Mouse (Mus musculus) skeletal muscle tissue, adult 2 months (tissue): ENCODE measurements around the gene Il23a.
"Not testable (repeated sequence)": the region's sequence is repeated elsewhere in the genome, so short reads cannot be mapped to it uniquely, and the experiment has no call there.

Experiments
- DNase-seq: peaks from one replicate; pipeline ENCODE4 v3.0.0-alpha.2; 2012; ENCODE audit warnings: low read depth, low spot score

Il23a gene

DNA sequence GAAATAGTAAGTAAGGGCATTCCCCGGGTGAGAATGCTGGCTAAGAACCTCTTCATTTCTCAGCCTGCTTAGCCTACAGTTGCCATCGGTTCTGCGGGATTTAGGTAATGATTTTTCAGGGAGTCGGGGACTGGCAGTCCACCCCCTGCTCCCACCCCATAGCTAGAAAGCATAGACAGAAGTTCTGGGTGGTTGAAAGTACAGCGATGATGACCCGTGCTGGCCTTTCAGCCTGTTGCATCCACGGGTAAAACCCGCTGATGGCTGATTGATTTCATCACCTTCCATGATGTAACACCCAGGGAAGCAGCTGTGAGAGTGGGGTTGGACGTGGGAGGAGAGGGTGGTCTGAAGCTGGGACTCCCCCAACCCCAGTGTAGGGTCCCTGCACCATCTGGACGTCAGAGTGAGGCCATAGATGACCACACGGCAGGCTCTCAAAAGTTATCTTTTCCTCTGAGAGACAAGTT, at the start of gene Il23a:
Il23a (minus strand) TSS at position 51 of the 470 bp plus-strand sequence.
- DNase-seq, result no peak

DNA sequence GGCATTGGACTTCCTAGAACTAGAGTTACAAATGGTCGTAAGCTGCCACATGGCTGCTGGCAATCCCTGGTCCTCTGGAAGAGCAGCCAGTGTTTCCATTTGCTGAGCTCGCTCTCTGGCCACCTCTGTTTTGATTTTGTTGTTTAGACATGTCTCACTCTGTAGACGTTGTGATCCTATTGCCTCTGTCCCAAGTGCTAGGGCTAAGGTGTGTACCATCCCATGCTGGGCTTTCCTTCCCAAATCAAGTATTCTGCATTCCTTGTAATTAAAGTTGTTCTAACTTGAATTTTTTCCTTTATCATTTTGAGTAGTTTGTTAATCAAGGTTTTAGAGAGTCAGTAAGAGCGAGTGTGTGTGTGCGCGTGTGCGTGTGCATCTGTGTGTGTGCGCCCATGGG, 49.0 kb upstream of the Il23a start:
- no peak for DNase-seq

DNA sequence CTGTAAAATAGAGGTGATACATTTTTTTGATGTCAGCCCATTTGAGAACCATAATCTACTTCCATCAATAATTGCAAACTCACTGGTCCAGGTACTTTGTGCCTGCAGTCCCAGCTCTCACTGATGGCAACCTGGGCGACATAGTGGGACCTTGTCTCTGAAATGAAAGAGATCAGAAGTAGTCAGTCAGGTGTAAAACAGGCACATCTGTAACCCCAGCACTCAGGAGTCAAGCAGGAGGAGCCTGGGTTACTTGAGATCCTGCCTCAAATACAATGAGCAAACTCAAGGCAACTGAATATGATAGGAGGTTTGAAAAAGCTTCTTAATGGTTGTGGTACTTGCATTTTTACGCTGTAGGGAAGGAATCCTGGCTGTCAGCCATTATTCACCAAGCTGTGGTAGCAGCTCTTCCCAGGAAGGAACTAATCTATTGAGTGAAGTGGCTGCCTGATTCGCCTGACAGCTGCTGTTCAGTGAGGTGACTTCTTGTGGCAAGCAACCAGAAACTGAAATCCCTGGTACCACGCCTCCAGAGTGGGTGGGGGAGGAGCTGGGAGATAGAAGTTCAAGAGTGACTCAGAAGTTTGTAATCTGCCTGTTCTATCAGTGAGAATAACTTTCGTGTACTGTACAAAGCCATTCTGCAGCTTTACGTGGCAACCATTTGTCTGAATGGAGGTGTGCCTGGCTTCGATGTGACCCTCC, 46.2 kb upstream of the Il23a start:
- DNase-seq, result peak; percentile 84

DNA sequence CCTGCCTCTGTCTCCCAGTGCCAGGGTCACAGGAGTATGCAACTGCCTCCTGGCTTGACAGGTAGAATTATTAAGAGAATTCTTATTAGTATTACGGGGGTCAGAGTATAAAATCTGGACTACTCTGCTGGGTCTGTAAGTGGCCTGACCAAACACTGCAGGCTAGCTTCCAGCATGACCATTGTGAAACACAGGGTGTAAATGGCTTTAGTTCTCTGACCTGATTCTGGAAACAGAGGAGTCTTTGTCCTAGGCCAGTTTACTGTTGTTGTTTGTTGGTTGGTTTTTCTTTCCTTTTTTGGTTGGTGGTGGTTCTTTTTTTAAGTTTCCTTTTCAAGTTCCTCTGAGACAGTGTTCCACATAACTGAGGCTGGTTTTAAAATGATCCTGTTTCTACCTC, 44.9 kb upstream of the Il23a start:
- DNase-seq, result no peak

DNA sequence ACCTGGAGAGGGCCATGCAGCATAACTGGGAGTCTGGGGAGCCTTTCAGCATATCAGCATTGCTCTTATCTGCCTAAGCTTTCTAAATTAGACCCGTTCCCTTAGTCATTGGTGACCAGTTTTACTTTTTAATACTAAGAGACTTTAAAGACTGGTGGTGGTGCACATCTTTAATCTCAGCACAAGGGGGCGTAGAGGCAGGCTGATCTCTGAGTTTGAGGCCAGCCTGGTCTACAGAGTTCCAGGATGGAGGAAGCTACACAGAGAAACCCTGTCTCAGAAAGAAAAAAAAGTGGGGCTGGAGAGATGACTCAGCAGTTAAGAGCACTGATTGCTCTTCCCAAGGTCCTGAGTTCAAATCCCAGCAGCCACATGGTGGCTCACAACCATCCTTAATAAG, 41.7 kb upstream of the Il23a start:
- DNase-seq, result no peak

DNA sequence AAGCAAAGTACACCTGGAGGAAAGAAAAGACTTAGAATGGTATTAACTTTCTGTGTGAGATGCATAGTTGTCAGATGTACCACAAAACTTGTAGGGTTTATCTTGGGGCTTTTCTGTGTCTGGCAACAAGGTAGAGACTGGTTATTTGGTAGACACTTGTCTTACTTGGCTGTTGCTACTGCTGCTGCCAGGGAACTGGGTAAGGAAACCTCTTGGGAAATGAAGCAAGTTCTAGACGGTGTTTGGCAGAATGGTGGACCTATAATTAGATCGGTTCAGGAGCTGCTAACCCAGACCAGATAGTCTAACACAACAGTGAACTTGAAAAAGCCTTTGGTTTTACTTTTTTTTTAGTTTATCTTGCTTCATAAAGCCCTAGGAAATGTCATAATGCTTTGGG, 40.4 kb upstream of the Il23a start:
- DNase-seq, result peak; percentile 83

DNA sequence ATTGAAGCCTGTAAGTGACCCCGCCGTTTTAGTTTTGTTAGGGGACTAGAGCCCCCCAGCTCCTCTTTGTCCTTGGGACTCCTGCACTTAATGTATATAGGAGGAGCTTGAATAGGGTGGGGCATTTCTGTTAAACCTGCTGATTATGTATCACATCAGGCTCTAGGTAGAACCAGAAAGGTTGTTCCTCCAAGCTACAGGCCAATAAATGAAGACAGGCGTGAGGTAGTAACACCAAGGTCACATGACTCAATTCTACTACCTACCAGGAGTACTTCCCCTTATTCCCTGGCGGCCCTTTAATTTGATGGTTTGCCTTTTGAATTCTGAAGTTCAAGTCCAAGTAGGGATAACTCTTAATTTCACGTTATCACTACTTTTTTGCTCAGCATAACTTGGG, 39.9 kb upstream of the Il23a start:
- no peak for DNase-seq

DNA sequence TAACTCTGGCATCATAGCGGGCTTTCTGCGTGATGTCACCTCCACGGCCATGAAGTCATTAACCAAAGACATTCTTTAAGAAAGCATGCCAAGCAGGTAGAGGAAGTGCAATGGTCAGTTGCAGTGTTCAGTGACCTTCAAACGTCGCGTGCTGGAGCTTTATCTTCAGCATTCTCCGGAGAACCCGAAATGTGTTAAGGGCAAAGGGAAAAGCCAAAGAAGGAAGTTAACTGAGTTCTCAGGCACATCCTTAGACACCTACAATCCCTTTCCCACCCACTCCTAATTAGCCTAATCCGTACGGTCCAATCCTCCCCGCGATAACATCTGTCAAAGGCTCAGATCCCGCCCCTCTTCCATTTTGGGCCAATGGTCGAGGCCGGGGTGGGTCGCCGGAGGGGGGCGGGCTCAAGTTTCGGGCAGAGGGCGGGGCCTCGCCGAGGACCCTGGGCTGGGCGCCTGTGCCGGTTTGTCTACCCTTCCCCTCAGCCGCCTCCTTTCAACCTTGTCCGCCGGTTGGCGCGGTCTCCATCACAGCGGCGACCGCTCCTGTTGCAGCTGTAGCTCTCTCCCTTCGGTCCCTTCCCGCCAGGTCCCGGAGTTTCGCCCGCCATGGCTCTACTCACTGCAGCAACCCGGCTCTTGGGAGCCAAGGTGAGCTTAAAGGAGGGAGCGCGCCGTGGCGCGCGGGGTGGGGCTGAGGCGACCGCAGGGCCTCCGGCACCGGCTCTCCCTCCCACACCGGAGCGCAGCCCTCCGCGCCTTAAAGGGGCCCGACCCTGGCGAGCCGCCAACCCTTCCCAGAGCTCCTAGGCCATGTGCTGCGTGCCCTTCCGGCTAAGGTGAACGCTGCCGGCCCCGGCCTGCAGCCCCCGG, 39.0 kb upstream of the Il23a start, which contains the start of gene Cs:
Cs (plus strand) TSS at position 429 of the 876 bp plus-strand sequence.
- DNase-seq, result peak; percentile 98

DNA sequence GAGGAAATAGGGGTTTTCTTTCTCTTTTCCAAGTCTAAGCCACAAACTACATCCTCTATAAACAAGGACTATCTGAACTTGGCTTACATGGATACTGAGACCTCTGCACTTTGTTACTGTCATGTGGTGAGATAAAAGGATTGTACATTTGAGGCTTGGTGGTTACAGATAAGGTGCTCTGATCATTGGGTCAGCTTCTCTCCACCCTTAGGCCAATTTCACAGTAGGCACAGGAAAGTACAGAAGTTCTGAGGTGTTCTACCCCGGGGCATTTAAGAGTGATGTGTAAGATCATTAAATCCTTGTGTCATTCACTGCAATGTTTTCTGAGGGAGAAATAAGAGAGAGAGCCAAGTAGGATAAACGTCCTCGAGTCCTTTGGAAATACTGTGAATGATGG, 38.0 kb upstream of the Il23a start:
- no peak for DNase-seq

DNA sequence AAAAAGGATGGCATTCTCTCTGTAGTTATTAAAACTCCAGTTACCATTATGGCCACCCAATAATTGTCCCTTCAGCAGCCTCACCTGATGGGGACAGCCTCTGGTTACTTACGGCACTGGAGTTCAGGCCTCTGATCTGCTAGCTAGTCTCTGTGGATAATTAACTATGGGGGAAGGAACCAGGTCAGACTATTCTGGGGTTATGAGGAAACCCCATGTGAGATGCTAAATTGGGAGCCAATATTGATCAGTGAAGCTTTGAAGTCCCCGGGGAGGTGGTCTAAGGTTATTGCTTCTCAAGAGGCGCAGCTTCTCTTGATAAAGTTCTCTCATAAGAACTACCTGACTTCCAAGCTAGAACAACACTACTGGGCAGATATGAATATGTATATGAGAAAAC, 37.6 kb upstream of the Il23a start:
- DNase-seq, result no peak

DNA sequence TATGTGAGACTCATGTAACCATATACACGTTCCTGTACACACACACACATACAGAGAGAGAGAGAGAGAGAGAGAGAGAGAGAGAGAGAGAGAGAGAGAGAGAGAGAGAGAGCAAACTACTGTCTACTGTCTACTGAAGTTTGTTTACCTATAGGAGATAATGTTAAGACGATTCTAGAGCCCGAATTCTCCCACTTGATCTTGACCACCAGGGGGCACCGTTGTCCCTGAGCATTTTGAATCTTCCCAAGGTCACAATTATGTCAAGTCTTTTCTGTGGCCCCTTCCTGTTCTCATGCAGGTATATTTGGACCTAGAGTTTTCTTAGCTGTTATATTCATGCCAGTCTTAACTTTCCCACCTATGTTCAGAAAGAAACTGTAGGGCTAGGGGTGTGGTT, 37.0 kb upstream of the Il23a start:
- peak; percentile 74 for DNase-seq

DNA sequence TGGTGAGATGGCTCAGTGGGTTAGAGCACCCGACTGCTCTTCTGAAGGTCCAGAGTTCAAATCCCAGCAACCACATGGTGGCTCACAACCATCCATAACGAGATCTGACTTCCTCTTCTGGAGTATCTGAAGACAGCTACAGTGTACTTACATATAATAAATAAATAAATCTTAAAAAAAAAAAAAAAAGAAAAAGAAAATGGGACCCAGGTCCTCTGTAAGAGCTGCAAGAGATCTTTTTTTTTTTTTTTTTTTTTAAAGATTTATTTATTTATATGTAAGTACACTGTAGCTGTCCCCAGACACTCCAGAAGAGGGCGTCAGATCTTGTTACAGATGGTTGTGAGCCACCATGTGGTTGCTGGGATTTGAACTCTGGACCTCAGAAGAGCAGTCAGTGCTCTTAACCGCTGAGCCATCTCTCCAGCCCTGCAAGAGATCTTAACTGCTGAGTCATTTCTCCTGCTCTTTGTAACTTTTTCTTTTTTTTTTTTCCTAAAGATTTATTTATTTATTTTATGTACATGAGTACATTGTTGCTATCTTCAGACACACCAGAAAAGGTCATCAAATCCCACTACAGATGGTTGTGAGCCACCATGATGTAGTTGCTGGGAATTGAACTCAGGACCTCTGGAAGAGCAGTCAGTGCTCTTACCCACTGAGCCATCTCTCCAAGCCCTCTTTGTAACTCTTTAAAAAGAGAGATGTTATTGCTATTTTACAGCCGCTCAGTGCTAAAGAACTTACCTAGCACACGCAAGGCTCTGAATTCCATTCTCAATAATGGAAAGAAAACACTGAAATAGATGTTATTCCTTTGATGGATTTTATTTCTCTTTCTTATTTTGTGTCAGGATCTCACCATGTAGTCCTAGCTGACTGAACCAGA, 34.1 kb upstream of the Il23a start:
- DNase-seq, result not testable (repeated sequence)

DNA sequence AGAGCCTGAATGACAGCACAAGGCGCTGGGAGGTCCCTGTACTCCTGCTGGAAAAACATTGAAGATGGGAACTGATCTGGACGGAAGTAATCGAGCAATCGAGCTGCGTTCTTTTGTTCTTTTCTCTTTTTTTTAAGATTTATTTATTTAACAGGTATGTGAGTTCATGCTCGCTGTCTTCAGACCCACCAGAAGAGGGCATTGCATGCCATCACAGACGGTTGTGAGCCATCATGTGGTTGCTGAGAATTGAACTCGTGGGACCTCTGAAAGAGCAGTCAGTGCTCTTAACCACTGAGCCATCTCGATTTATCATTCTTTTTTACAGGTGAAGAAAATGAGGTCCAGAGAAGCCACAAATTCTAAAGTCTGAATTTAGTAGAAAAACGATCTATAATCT, 29.1 kb upstream of the Il23a start:
- DNase-seq, result no peak

DNA sequence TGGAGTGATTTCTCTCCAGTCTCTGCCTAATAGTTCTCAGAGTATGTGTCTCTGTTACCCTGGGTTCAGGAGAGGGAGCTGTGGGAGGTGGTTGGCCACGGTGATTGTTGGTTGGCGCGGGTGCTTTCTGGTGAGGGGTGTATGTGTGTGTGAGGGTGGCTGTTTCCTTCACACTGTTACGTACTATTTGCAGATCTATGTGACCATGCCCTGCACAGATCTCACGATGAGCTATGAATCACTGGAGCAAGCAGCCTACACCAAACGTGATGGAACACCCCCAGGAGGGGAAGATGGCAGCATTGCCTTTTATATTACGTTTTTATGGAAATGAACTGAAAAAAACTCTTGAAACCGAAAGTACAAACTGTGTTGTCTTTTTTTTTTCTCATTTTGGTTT, 28.3 kb upstream of the Il23a start:
- DNase-seq, result no peak

DNA sequence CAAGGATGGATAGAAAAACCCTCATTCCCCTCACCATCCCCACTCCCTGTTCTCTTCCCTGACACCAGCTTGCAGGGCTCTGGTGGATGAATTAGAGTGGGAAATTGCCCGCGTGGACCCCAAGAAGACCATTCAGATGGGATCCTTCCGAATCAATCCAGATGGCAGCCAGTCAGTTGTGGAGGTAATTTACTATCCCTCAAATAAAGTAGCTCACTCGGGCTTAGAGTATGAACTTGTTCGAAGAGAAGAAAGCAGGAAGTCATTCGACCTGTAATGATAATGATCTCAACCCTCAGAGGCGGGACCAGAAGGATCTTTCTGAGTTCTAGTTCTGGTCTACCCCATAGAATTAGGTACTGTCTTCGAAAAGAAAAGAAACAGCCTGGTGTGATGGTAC, 25.0 kb upstream of the Il23a start:
- DNase-seq, result no peak

DNA sequence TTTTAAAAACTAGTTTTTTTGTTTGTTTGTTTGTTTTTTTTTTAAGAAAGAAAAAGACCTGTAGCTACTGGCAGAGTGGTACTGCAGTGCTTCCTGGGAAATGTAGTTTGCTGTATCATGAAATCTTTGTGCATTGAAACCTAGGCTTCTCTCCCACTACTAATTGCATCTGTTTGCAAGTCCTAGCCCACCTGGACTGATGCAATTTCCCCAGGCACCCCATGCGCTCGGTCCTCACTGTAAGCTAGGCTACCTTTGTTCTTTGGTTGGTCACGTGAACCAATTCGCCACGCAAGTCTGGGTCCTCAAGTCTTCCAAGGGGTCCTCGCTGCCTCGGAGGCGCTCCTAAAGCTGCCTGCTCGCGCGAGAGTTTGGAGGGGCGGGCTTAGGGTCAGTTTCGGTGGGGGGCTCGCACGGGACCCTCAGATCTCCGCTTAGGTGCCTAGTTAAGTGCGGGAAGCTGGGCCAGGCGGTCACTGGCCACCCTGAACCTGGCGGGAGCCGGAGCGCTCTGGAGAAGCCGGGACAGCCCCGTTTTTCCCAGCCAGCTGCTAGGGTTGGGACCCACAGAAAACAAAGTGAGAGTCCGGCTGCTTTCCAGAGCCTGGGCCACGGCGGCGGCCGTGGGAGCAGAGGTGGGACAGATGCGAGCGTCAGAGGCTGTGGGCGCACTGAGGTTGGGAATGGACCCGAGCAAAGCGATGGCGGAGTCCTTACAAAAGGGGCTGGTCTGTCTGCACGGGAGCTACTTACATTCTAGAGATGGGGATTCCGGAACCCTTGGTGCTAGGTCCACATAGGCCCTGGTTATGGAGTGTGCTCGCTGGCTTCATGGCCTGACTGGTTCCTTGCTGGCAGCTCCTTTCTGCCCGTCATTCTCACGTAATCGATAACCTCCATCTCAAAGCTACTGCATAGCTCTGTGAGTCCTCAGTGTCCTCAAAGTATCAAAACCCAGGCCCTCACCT, 23.9 kb upstream of the Il23a start, which contains the start of gene Cnpy2:
Cnpy2 (plus strand) TSS at position 319 of the 968 bp plus-strand sequence.
- peak; percentile 76 for DNase-seq

DNA sequence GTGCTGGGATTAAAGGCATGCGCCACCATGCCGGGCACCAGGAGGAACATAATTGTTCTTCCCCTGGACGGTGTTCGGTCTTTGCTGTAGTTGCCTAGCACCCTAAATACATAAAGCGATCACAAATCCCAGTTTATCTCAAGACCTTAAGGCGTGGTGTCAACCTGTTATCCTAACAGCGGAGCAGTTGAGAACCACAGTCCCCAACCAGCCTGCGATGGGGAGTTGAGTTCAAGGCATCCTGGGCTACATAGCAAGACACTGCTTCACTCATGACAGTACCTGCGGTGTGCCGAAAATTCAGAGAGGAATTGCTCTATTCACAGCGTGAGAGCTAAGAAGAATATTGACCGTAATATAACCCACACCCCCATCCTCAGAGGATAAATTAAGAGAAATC, 23.1 kb upstream of the Il23a start:
- DNase-seq, result no peak

DNA sequence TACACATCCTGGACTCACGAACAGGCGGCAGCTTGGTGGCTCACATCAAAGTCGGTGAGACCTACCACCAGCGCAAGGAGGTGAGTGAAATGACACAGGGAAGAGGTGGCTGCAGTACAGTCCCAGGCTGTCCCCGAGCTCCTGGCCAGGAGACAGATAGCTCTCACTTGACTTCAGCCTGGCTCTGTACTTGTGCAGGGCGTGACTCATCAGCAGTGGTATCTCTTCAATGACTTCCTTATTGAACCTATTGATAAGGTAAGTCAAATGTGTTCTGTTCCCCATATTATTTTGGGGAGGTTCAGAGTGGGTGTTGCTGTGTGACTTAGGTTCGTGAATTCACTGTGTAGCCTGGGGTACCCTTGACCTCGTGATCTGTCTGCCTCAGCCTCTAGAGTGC, 17.0 kb upstream of the Il23a start:
- no peak for DNase-seq

DNA sequence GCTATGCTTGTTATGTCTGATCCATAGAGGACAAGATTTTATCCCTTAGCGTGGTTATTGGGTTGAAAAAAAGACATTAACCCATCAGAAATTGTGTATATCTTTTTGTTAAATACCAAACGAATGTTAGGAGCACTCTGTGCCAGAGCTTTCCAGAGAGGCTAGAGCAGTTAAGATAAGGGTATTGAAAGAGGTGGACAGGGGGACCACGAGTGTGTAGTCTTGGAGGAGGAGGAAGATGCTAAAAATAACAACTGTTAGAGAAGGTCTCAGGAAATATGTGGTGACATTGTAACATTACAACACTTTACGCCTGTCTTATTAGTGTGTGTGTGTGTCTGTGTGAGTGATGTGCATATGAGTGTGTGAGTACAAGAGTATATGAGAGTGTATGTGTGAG, 12.3 kb upstream of the Il23a start:
- no peak for DNase-seq

DNA sequence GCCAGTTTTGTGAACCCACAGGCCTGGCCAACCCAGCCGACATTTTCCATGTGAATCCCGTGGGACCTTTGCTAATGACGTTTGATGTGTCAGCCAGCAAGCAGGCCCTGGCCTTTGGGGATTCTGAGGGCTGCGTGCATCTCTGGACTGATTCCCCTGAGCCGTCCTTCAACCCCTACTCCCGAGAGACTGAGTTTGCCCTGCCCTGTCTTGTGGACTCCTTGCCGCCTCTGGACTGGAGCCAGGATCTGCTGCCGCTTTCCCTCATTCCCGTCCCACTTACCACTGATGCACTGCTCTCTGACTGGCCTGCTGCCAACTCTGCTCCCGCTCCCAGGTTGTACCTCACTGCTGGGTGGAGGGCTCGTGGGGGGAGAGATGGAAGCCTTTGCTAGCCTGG, 11.6 kb upstream of the Il23a start:
- DNase-seq, result peak; percentile 21

DNA sequence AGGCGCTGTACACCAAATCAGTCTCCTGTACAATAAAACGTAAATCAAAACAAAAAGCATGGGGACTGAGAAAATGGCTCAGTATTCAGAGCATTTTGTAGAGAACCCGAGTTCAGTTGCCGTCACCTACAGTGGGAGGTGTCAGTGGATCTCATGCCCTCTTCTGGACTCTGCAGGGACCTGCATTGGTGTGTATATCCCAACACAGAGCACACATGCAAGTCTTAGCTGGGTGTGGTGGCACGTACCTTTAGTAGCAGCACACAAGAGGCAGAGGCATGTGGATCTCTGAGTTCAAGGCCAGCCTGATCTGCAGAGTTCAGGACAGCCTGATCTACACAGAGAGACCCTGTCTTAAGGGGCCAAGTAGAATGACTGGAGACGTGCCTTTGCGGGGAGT, 11.1 kb upstream of the Il23a start:
- no peak for DNase-seq
